Mouse (Mus musculus): ENCODE measurements around the gene Ndufv1.
A peak's percentile ranks its signal among the peaks of the same experiment; 100 is the strongest.
"Not testable (repeated sequence)": the region's sequence is repeated elsewhere in the genome, so short reads cannot be mapped to it uniquely, and the experiment has no call there.

Ndufv1 gene

DNA sequence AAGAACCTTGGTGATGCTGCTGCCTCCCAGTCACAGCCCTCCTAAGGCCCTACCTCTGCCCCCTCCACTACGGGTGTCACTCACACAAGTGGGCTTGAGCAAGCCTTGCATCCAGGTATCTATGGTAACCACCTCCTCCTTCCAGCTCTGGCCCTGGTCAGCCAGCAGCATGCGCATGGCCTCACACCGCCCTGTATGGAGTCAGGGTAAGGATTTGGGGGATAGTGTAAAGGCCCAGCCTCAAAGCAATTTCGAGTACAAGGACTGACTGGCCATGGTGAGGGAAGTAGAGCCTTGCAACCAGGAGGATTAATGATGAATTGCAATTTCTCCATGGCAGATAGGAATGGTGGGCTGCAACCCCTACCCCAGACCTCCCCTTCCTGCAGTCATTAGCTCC is 28.9 kb upstream of the Ndufv1 start:
- DNase-seq, result not testable (repeated sequence)

DNA sequence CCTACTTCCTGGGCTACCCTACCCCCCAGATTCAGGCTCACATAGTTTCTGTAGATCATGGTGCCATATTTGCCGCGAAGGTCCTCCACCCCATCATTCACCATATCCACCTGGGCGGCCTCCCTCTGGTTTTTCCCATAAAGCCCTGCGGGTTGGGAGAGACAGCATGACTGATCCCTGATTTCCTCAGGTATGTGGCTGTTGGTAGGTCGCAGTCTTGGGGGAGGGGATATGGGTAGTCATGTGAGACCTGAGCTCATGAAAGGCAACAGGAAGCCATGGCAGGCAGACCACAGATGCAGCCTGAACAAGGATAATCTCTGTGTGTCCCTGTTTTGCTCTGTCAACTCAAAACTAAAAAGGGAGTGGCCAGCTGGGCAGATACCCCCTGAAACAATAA is 28.3 kb upstream of the Ndufv1 start:
- DNase-seq, result not testable (repeated sequence)

DNA sequence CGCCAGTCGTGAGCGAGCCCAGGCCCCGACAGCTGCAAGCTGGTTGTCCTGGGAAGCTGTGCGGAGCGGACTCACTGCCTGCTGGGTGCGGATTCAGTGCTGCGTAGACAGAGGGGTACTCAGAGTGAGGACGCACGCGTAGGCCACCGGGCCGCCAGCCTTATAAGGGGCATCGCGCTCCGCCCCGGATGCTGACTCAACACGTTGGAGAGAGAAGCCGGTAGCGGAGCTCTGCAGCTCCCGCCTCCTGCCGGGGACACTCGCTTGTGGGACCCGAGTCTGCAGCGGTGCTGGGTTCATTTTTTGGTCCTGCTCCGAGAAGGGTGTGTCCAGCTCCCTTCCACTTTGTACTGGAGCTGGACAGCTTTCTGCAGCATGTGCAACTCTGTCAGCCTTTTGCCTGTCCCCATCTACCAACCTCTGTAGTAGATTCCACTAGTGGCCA is 25.2 kb upstream of the Ndufv1 start, which contains the start of gene Gstp1:
Gstp1 (minus strand) TSS at position 198 of the 445 bp plus-strand sequence.
- peak; percentile 89 for DNase-seq

DNA sequence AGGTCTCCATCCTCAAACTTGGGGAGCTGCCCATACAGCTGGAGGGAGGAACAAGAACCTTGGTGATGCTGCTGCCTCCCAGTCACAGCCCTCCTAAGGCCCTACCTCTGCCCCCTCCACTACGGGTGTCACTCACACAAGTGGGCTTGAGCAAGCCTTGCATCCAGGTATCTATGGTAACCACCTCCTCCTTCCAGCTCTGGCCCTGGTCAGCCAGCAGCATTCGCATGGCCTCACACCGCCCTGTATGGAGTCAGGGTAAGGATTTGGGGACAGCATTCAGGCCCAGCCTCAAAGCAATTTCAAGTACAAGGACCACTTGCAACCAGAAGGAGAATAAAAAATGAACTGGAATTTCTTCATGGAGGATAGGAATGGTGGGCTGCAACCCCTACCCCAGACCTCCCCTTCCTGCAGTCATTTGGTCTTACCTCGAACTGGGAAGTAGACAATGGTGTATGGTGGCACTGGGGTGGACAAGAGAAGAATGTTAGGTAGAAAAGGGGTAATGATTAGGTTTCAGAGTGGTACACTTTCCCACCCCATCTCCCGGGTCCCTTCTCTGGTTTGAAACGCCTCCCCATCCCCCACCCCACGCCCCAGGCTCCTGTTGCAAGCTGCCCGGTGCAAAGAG is 24.7 kb upstream of the Ndufv1 start:
- not testable (repeated sequence) for DNase-seq

DNA sequence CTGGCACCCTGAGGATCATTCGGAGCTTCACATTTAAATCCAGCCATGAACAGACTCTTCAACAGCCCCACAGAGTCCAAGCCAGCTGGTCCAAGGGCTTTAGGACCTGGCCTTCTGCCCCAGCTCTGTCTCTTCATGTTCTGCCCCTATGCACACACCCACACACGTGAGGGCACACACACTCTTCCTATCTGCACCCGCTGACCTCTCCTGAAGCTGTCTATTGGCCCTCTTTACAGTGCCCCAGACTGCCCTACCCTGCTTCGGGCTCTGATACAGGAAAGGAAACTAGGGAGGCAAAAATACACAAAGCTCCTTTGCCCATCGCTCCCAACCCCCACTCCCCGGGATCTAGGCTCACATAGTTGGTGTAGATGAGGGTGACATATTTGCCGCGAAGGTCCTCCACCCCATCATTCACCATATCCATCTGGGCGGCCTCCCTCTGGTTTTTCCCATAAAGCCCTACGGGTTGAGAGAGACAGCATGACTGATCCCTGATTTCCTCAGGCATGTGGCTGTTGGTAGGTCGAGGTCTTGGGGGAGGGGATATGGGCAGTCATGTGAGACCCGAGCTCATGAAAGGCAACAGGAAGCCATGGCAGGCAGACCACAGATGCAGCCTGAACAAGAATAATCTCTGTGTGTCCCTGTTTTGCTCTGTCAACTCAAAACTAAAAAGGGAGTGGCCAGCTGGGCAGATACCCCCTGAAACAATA is 23.9 kb upstream of the Ndufv1 start:
- no peak for DNase-seq

DNA sequence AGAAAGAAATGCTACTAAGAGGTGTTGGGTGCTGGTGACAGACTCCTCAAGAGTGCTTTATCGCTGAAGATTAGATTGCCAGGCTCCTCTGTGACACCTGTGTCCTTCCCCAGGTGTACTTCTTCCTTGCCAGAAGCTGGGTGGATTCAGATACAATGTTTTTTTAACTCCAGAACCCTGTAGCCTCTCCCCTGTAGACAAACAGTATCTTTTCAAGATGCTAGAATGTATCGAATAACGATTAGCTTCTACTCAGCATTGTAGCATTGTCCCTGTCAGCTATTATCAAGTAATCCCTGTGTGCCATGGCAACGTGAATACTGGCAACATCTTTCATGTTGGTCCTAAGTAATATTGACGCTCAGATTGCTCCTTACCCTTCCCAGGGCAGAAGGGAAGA is 21.1 kb upstream of the Ndufv1 start:
- DNase-seq, result no peak

DNA sequence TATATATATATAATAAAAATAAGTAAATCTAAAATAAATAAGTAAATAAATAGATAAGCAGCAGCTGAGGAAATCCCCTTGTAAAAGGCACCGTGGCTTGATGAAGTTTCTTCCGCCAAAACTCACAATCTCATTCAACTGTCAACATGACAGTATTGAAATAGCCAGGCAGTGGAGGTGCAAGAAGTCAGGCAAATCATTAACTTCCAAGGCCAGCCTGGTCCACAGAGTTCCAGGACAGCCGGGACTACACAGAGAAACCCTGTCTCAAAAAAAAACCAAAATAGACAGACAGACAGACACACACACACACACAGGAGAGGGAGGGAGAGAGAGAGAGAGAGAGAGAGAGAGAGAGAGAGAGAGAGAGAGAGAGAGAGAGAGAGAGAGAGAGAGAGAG is 20.7 kb upstream of the Ndufv1 start:
- no peak for DNase-seq

DNA sequence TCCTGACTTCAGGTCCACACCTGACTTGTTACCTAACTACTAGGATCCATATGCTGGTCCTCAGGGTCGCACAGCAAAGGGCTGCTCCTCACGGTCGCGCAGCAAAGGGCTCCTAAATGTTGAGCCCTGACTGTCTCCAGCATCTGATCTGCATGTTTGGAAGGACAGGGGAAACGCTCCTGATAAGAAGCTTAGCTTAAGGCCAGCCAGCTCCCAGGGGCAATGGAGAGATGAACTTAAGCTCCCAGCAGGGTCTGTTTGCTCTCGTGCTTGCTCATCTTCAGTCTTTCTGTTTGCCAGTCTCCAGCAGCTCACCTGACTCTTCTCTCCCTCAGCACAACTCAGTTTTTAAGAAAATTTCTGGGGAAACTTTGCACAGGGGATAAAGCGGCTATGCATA is 20.1 kb upstream of the Ndufv1 start:
- DNase-seq, result no peak

DNA sequence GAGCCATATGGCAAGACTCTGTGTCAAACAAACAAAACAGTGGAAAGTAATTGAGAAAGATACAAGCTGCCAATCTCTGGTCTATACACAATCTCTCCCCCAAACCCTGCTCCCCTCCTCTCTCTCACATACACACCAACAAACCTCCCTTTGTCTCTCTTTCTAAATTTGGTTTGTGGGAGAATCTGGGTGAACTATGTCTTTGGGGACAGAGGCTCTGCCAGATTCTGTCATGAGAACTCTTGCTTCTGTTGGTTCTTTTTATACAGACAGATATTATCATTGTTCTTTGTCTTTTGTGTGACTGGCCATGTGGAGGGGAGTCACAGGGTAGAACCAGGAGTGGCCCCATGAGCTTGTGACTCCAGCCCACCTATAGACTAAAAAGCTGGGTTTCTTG is 15.0 kb upstream of the Ndufv1 start:
- DNase-seq, result no peak

DNA sequence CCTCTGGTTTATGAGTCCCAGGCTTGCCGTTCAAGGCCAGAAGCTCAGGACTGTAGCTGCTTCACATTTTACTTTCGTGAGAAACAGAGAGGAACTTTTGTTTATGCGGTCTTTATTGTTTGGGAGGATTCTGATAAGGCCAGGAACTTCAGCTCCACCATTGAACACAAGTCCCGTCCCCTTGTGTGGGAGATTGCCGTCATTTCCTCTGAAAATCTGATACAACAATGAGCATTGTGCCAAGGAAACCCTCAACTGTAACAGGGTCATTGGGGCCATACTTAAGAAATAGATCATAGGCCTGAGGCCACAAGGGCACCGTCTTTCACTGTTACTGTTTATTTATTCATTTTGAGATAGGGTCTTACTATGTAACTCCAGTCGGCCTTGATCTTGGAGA is 10.6 kb upstream of the Ndufv1 start:
- no peak for DNase-seq

DNA sequence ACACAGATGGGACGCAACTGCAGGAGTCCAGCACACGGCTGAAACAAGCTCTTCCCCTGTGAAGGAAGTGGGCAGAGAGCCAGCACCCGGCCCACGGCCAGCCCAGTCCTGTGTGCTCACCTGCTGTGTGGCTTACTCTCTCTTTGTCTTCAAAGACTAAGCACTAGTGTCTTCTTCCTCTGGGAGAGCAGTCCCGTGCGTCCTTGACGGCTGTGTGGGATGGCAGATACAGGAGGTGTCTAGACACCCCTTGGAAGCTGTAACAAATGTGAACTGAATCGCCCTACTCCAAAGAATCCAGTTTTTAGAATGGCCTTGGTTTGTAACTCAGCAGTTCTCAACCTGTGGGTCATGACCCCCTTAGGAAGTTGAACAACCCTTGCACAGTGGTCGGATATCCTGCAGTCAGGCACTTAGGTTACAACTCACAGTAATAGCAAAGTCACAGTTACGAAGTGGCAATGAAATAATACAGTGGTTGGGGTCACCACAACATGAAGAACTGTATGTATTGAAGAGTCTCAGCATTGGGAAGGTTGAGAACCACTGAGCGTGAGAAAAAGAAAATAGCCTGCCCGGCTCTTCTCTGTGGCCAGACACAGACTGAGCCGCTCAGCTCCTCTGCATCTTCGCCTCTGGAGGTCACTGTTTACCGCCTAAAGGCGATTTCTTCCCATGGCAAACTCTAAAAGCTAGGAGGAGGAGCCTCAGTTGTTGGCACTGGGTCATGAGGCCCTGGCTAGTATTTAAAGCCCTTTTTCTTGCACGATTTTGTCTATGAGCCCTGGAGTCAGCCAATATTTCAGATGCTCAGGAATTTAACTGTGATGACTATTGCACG is 6.4 kb upstream of the Ndufv1 start:
- DNase-seq, result peak; percentile 67

DNA sequence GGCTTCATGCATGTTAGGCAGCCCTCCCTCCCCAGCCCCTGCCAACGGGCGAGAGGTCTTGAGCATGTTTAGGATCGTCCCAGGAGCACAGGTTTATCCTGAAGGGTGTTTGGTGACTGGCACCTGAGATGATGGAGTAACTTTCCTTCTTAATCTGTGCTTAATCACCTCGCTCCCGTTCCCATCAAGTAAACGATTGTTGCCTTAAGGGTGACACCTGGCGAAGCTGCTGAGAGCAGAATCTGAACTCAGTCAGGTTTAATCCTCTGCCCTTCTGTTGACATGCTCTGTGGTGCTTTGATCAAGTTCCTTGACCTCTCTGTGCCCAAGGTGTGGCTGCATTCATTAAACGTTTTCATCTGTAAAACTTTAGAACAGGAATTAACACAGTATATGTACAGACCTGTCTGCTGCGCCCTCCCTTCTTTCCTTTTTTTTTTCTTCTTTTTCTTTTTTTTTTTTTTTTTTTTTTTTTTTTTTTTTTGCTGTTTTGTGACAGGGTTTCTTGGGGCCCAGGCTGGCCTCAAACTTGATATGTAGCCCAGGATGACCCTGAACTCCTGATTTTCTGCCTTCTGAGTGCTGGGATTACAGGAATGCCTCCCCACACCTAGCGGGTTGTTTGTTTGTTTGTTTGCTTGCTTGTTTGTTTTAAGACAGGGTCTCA is 5.4 kb upstream of the Ndufv1 start:
- DNase-seq, result no peak

DNA sequence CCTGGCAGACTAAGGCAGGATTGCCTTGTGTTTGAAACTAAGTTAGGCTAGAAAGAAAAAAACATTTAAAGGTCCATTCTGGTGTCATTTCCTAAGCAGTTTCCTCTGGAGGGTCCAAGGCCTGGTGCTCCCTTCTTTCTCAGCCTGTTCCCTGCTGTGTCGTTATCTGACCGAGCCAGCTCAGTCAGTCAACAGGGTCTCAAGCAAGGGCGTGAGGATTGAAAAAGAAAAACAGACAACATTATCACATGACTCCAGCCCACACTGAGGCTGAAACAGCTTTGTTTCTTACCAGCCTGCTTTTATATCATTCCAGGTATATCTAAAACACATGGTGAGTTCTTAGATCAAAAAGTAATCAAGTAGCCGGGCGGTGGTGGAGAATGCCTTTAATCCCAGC is 3.0 kb upstream of the Ndufv1 start:
- DNase-seq, result no peak

DNA sequence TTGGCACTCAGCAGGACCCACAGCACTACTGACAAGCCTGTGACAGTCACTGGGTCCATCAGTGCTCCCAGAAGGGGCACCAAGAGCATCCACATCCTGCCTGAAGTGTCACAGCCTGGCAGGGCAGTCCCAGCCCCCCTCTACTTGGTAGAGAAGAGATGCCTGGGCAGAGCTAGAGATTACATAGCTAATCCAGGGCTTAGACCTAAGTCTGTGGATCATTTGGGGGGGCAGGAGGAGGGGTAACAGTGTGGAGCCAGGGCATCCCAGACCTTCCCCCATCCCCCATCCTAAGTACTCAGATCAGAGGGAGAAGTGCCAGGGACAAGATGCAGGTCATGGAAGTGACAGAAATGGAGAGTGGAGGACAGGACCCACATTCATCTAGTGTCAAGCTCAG is 2.2 kb upstream of the Ndufv1 start:
- DNase-seq, result no peak

DNA sequence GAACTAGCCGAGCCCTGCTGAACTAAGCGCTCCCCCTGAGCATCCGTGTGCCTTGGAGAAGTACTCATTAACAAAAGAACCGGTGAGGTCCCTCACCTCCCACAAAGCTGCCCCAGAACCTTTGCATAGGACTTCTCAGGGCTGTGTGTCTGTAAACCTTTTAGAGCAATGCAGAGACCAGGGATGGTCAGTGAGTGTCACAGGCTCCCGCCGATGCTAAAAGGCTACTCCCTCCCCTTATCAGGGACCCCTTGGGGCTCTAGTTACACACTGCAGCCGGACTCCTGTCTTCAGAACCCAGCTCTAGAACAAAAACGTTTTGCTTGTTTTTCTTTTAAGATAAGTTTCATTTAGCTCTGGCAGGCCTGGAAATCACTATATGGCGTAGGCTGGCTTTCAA is 460 bp upstream of the Ndufv1 start:
- no peak for DNase-seq

DNA sequence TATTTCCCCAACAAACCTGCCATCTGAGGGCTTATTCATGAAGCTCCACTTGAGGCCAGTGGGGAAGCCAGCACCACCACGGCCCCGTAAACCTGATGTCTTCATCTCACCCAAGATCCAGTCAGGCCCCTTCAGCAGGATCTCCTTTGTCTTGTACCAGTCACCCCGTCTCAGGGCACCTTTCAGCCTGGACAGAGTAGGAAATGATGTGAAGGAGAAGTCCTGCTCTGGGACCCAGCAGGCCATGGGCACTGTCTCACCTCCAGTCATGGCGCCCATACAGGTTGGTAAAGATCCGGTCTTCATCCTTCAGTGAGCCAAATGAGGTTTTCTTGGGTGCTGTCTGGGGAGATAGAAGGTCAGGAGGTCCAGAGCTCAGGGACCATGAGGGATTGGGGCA is 1.5 kb downstream of the Ndufv1 start:
- DNase-seq, result no peak

DNA sequence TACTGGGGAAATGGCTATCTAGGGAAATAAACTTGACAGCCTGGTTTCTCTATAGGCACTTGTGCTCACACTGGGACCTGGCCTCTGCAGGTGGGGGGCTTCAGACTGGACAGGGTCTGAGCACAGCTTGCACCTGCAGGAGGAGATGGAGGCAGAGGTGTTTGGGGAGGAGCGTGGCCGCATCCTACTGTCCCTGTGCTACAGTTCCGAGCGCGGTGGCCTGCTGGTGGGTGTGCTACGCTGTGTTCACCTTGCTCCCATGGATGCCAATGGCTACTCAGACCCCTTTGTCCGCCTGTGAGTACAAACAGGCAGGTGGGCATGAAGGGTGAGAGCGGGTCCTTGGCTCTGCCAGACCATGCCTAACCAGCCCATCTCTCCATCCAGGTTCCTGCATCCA is 6.6 kb downstream of the Ndufv1 start:
- DNase-seq, result no peak

DNA sequence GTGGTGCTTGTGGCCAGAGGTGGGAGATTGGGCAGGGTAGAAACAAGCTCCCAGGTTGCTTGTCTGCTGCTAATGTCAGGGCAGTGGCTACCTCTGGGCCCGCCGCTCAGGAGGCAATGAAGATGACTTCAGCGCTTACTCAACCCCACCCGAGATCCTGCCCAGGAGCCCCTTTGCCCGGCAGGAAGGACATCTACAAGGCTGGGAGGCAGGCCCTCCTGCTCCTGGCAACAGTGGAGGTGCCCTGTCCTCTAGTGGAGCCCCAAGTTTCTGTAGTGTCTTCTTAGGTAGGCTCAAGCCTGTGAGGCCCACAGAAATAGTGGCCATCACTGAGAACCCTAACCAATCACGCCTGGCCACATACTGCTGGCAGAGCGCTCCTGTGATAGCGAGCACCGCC is 7.5 kb downstream of the Ndufv1 start:
- DNase-seq, result no peak

DNA sequence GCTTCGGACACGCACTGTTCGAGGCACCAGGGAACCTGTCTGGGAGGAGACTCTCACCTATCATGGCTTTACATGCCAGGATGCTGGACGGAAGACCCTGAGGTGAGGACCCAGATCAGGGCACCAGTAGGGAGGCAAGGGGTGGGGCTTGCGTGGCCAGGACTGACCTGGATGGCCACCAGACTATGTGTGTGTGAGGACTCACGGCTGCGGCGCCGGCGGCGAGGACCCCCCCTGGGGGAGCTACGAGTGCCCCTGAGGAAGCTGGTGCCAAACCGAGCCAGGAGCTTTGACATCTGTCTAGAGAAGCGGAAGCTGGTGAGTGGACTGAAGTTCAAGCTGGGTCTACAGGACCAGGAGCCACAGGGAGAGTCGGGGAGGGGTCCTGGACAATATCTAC is 8.3 kb downstream of the Ndufv1 start:
- no peak for DNase-seq

DNA sequence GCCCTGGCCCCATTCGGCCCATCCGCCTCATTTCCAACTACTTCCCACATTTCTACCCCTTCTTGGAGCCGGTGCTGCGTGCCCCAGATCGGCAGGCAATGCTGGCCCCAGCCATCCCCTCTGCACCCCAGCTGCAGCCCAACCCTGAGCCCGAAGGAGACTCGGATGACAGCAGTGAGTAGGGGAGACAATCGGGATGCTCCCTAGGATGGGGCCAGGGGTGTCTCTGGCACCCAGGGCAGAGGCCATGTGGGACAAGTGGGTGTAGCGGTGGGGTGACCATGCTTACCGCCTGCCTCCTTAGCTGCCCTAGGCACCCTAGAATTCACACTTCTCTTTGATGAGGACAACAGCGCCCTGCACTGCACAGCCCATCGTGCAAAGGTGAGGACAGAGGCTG is 9.0 kb downstream of the Ndufv1 start:
- DNase-seq, result no peak

DNA sequence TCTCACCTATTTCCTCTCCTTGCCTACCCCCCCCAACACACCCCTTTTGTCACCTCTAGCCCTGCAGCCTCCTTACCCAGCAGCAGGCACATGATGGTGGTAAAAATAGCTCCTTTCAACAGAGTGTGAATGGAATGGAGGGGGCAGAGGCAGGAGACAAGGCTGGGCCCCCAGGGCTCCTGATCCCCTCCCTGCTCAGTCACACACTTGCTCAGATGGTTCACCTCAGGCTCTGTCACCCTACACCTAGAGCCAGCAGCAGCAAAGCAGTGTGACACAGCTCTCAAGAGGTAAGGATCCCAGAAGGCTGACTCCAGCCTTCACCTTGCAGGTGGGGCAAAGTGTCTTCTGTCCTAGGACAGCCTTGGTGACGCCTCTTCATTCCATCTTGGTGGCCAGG is 9.5 kb downstream of the Ndufv1 start, which contains the start of gene Doc2g:
Doc2g (plus strand) TSS at position 202 of the 400 bp plus-strand sequence.
- no peak for DNase-seq

DNA sequence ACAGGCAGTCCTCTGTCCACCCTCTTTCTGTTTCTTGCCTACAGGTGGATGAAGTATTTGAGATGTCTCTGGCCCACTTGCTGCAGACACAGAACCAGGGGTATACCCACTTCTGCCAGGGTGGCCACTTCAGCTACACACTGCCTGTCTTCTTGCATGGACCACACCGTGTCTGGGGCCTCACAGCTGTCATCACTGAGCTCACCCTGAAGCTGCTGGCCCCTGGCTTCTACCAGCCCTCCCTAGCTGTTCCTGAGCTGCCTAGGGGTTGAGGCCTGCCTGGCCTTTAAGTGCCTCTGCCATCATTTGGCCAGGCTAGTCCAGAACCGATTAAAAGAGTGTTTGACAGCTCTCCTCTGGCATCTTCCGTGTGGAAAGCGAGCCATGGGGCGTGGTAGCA is 10.9 kb downstream of the Ndufv1 start:
- DNase-seq, result no peak

DNA sequence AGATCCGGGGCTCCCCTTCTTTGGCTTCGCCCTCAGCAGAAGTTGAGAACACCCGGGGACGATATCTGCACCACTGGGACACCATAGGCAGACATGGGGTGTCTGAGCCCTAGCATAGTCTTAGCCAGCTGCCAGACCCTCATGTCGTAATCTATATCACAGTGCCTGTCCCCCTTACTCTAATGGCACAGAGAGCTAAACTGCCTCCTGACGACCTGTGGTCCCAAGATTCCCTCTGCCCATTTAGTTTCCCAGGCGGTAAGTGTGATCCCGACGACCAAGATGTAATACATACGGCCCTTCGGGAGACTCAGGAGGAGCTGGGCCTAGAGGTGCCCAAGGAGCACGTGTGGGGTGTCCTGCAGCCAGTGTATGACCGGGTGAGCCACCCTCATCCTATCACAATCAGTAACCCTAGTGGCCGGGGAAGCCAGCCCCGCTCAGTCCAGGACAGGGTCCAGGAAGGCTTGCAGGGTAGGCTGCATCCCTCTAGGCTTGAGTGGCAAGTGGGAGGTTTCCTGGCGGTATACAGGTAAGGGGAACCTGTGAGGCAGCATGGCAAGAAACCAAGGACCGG is 11.6 kb downstream of the Ndufv1 start:
- no peak for DNase-seq

Data from thymus, postnatal 25 days (tissue).